Mouse (Mus musculus): ENCODE results near the gene Tcerg1l. TPM values are rescaled to one million over a fixed set of nuclear protein-coding genes. Genes with fewer than 3 reads are reported as not detected.

Tcerg1l gene
- total RNA-seq, 2 experiments from 2014 or later = not detected

DNA sequence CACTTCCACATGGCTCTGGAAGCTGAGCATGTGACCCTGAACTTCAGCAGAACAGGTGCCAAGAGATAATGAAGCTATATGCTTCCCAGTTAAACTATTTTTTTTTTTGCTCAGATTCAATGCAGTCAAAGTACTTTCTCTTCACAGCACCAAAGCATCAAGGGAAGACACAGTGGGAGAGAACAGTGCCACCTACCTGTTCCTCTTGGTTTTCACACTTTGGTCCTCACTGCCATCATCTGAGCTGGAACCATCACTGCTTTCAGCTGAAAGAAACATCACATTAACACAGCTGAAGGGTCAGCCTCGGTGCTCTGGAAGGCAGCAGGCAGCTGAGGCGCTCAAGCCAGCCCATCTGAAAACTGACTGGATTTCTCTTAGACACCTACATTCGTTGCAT is 149.4 kb downstream of the Tcerg1l start:
- ATAC-seq (replicated peaks; ENCODE audit: low FRiP score, low TSS enrichment, poor library complexity, severe bottlenecking) = no peak

DNA sequence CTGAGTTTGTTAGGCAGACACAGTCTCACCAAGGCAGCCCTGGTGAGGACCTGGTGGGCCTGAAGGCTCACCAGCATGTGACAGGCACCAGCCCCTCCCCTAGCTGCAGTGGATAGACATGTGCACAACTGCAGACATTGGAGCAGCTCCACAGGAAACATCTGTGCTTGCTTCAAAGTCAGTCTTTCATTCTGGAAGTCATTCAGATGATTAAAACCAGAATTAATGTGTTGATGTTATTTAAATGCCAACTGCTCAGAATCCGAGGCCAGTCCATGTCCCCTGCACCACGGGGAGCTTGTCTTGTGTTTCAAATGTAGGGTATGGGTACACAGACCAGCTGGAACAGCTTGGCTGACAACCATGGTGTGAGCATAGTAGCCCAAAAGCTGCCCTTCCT is 150.8 kb downstream of the Tcerg1l start:
- no peak for ATAC-seq (replicated peaks; ENCODE audit: low FRiP score, low TSS enrichment, poor library complexity, severe bottlenecking)

DNA sequence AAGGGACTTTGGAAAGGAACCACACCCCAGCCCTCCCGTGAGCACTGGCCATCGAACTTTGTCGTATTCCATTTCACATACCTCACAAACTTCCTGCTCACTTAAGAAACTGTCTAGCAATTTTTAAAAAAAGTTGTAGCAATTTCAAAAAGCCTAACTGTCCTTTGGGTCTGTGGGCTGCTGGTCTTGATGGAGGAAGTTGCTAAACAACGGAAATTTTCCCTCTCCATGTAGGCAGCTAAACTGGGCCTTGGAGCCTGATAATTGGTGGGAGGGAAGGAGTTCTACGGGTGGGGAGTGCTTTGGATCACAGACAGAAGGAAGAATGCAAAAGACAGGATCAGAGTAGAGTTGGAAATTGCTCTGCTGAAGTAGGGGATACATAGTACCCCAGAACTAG is 155.3 kb downstream of the Tcerg1l start:
- ATAC-seq (replicated peaks; ENCODE audit: low FRiP score, low TSS enrichment, poor library complexity, severe bottlenecking) = no peak

DNA sequence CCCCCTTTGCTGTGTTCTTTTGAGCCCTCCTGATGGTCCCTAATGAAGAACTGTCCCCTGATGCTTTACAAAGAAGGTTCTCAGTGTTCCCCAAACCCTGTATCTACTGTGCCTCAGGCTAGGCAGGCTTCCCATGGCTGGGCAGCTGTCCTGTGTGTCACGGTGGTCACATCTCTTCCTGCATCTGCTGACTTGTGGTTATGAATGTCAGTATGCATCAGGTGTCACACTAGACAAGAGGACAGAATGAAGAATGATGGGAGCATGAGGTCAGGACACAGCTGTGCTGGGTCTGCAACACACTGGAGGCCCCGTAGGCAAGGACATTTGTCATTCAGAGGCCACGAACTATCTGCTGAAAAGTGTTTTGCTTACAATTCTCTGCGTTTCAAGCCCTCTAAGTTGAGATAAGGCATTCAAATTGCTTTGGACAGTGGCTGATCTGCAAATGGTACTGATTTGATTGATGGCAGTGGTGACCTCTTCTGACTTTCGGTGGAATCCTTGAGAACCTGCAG is 159.8 kb downstream of the Tcerg1l start:
- ATAC-seq (replicated peaks; ENCODE audit: low FRiP score, low TSS enrichment, poor library complexity, severe bottlenecking) = 0 out of 2 replicates have a peak, but pooled peaks have one; percentile 14

DNA sequence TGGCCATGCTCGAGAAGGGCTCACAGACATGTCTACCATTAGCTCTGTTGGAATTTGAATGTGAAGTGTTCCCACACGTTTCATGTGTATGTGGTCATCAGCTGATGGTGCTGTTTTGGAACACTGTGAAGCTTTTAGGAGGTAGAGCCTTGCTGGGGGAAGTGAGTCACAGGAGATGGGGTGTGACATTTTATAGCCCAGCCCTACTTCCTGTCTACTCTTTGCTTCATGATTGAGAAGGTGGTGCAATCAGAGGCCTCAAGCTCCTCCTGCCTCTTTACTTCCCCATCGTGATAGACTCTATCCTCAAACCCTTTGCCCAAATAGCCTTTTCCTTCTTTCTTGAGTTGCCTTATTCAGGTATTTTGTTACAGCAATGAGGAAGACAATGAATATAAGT is 173.3 kb downstream of the Tcerg1l start:
- ATAC-seq (replicated peaks; ENCODE audit: low FRiP score, low TSS enrichment, poor library complexity, severe bottlenecking) = no peak

DNA sequence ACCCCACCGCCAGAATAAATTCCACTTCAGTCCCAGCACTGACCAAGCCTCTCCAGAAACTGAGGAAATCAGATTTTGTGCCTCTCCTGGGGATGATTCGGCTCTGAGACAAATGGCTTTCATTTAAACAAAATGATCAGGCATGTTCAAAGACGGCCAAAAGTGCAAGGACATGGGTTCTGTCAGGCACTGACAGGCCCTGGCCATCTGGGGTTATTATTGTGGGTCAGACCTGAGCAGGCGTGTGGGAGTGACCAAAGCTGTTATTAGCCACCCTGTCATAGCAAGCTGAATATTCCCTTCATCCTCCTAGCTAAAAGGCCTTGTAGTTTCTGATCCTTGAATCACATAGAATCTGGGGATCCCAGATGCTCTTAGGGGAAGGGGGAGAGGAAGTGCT is 174.6 kb downstream of the Tcerg1l start:
- no peak for ATAC-seq (replicated peaks; ENCODE audit: low FRiP score, low TSS enrichment, poor library complexity, severe bottlenecking)

DNA sequence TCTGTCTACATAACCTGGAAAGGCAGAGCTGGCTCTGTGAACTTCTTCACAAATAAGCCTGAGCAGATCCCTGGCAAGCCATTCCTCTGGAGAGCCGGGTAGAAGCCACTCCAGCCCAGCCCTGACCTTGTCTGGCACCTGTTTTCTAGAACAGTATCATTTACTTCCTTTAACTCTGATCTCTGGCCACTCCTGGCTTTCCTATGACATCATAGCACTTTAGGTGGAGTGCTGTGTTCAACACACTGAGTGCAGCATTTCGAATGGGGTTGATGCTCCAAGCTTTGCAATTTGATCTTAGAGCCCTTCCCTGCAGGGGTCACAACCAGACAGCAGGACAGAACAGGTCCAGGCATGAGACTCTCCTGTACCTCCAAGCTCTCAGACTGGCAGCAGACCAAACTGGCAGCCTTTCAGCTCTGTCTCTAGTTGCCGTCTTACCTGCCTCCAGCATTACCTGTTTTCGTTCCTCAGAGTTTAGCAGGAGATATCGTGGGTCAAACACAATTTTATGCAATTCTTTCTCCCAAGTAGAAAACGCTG is 179.9 kb downstream of the Tcerg1l start:
- ATAC-seq (replicated peaks; ENCODE audit: low FRiP score, low TSS enrichment, poor library complexity, severe bottlenecking) = no peak

DNA sequence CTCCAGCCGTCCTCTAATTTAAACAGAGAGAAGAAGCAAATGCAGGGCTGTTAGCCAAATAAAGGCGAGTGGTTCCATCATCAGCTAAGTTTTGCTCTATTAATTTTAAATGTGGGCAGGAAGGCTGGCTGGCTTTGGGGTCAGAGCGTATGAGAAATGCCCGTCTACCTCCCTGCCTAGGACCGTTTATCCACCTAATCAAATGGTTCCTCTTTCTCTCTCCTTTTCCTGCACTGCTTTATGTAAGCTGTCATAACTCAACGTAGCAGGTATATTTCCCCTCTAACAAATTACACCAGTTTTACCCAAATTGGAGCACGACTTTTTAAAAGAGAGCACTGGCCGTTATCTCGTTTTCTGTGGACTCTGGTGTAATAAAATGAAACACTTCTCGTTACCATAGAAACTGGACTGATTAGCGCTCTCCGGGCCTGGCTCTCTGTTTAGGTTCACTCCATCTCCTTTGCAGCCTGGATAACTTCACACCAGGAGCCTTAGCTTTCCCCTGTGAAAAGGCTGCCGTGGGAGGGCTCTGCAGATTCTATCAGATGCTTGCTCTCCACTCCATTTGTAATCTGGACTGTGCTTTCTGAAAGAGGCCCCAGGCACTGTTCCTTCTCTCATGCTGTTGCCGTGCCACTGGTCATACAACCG is 182.2 kb downstream of the Tcerg1l start:
- ATAC-seq (replicated peaks; ENCODE audit: low FRiP score, low TSS enrichment, poor library complexity, severe bottlenecking) = no peak

DNA sequence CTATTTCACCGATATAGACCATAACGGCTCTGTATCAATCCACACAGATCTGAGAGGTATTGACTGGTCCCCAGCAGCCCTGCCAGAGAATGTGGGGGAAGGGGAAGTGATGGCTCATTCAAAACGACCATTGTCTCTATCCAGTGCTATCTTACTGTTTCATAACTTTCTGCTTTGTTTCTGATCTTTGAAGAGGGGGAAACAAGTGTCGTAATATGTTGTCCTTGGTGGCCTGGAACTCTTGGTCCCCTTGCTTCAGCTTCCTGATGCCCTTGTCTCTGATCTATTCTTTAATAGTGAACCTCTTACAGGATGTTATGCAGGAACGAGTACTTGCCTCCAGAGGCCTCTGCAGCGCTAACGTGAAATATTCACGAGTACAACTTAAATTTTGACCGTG is 182.8 kb downstream of the Tcerg1l start:
- no peak for ATAC-seq (replicated peaks; ENCODE audit: low FRiP score, low TSS enrichment, poor library complexity, severe bottlenecking)

DNA sequence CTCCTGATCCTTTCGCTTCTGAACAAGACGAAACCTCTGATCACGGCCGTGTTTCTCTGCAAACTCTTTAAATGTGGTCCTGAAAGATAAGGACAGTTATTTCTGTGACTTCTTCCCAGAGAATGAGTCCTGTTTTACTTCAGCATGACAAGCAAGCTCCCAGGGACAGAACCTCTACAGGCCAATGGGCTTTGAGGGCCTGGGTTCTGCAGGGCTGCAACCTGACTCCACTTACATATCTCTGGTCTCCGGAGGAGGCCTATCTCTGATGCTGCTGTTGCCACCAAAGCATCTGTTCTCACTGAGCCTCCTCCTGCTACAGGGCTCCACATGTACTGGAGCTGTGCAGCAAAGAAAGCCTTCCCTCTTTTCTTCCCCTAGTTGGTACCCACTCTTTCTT is 187.8 kb downstream of the Tcerg1l start:
- ATAC-seq (replicated peaks; ENCODE audit: low FRiP score, low TSS enrichment, poor library complexity, severe bottlenecking) = peak; percentile 49; the same call in 1 of the 2 replicates

DNA sequence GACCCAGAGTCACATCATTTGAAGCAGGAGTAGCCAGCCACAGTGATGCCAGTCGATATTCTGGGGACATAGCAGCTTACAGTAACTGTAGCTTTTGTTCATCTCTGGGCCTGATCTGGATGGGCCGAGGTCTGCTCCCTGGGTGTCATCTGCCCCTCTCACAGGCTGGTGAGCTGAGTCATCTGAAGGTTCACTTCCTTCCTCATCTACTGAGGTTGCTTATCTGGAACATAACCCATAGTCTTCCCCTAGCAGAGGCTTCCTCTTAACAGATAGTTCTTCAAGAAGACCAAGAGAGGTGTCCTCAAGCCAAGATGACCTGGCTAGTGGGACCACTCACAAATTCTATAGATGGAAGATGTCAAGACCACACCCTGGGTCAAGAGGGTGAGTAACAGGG is 192.4 kb downstream of the Tcerg1l start:
- no peak for ATAC-seq (replicated peaks; ENCODE audit: low FRiP score, low TSS enrichment, poor library complexity, severe bottlenecking)

DNA sequence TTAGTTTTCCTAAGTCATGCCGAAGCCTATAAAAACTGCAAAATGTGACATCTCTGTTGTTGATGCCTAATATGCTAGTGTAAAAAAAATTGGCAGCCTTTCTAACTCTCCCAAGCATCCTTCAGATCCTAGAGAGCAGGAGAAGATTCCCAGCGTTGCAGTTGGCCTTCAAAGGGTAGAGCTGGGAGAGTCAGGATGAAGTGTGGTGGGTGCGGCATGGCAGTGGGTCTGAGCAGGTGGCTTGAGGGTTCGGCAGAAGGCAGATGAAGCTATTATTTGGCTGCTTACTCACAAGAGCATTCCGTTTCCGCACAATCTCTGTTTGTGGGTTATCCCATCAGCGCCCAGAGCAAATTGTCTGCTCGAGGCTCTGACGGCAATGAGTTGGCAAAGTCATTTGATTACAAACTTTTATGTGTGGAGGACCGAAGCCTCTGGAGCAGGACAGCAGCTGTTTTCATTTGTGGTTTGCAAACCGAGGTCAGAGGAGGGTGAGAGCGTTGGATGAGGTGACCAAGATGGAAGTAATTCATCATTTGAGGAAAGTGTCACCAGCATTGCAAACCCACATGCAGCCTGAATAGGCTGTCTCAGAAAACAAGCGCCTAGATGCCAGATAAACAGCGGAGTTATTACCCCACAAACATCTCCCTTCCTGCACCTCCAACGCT is 195.2 kb downstream of the Tcerg1l start:
- 0 out of 2 replicates have a peak, but pooled peaks have one; percentile 25 for ATAC-seq (replicated peaks; ENCODE audit: low FRiP score, low TSS enrichment, poor library complexity, severe bottlenecking)

DNA sequence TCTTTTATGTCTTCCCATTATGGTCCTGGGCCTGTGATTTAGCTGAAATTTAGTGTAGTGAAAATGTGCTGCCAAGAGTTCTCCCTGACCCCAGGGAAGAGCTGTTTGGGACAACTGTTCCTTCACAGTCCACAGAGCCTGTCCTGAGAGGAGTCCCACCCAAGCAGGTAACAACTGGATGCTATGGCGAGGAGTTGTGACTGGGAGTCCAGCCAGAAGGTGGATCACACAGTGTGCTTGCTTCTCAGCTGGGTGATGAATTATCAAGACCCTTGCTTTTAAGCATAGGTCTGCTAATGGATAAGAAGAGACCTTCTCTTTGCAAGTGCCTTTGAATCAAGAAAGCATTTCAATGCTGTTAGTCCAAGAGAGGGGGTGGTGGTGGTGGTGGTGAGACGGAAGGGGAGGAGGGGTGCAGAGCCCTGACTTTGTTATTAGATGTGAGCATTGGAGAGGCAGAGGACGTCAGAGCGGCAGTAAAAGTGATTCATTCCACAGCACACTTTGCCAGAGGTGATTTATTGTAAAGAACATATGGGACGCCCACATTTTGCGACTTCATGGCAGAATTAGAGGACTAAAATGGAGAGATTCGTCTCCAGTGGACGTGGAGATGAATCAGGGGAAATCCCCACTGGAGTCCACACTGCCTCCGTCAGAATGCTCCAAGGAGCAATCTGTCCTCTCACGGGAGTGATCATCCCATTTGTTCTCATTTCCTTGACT is 198.0 kb downstream of the Tcerg1l start:
- no peak for ATAC-seq (replicated peaks; ENCODE audit: low FRiP score, low TSS enrichment, poor library complexity, severe bottlenecking)

DNA sequence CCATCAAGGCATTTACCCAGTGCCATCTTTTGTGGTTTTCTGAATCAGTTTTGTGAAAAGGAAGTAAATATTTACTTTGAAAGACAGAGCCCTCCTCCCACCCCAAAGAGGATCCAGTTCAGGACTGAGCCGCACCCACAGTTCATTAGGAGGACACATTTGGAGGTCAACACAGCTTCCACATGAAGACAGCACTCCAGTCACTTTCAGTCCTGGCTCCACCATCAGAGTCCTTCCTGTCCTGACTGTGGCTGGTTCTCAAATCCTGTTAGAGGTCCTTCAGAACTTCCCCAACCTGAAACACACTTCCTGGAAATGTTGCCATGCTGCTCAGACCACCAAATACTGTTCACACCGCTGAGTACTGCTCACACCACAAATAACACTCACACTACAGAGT is 201.4 kb downstream of the Tcerg1l start:
- no peak for ATAC-seq (replicated peaks; ENCODE audit: low FRiP score, low TSS enrichment, poor library complexity, severe bottlenecking)

DNA sequence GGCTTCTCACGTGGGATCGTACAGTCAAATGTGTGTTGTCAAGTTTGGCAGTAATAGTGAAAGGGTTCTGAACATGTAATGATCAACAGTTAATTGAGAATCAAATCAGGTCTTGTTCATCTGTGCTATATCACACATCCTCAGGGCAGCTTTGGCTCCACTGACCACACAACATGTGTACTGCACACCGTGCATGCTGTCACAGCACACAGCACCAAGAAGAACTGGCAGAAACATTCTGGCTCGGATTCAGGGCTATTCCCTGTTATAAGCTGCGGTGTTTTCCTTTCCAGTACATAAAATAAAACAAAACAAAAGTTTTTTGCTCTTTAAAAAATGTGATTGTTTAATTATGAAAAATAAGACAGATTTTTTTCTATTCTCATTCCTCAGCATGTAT is 213.3 kb downstream of the Tcerg1l start:
- ATAC-seq (replicated peaks; ENCODE audit: low FRiP score, low TSS enrichment, poor library complexity, severe bottlenecking) = no peak

DNA sequence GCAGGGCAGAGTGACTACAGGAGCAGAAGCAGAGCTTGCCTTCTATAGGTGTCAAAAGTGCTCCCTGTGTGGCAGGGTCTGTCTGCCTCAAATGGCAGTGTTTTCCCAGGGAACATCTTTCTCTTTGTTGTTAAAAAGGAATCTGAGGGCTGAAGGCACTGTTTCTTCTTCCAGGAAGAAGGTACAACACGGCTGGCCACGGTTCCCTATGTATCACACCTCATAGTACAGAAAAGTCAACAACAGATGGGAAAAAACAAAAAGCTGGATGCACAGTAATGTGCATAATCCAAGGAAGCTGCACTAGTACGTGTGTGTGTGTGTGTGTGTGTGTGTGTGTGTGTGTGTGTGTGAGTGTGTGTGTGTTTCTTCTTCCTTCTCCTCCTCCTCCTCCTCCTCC is 215.3 kb downstream of the Tcerg1l start:
- no peak for ATAC-seq (replicated peaks; ENCODE audit: low FRiP score, low TSS enrichment, poor library complexity, severe bottlenecking)

DNA sequence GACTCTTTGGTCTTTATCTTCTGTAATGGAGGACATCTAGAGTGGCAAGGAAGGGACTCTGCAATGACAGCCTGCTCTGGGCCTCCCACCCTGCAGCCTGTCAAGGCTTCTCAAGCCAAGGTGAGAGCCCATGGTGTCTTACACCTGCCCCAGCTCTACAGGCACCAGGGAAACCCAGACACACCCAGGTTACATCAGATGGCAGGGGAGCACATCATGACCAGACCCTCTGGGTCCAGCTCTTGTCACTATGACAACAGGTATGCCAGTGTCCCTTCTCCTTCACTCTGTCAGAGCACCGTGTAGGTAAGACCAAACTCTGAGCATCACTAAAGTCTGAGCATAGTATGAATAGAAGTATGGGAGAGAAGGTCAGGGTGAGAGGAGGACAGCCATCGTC is 218.9 kb downstream of the Tcerg1l start:
- no peak for ATAC-seq (replicated peaks; ENCODE audit: low FRiP score, low TSS enrichment, poor library complexity, severe bottlenecking)

DNA sequence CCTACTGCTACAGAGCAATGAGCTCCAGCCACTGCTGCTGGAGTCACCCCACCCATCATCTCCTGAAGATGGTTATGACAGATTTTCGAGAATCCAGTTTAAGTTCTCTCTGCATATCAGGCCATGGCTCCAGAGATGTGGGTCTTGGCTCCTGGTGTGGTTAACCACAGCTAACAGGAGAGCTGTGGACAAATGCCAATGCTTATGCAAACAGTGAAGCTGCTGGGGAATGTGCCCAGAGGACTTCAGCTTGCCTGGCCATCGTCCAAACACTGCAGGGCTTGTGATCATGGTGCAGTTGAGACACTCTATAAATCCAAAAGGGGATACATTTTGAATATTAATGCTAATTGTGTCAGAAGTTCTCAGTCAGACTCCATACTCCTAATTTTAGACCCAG is 221.5 kb downstream of the Tcerg1l start:
- ATAC-seq (replicated peaks; ENCODE audit: low FRiP score, low TSS enrichment, poor library complexity, severe bottlenecking) = no peak

DNA sequence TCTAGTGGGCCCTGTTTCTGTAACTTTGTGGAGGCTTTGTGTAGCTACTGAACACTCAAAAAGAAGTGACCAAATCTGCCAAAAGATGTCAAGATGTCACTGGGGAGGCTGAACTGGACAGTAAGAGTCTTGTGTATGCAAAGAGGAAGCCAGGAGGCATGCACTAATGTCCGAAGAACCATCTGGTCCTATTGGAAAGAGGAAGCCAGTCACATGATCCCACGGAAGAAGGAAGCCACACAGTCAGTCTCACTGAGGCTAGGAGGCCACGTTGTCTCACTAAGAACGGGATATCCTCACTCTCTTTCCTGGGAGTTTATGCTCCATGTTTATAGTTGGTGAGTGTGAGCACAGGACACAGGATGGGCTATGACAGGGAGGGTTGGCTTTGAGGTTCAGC is 227.1 kb downstream of the Tcerg1l start:
- no peak for ATAC-seq (replicated peaks; ENCODE audit: low FRiP score, low TSS enrichment, poor library complexity, severe bottlenecking)

All from megakaryocyte-erythroid progenitor cell, adult 5-6 weeks (primary cell).